Mouse (Mus musculus): ENCODE measurements around the gene Rela. TPM values are rescaled to one million over a fixed set of nuclear protein-coding genes. Genes with fewer than 3 reads are reported as not detected.

The Rela gene
- polyA plus RNA-seq, 1 experiment = 119 TPM

- peak within 1 kb of the TSS; percentile 98 for H3K4me3 ChIP-seq (replicated peaks)
- H3K4me1 ChIP-seq = peaks cover 82% of the 10 kb centered on the region
- TF ChIP-seq FLI1 (IDR thresholded peaks at IDR 0.05; ENCODE audit: low read length) (no peak), GATA1 (IDR thresholded peaks at IDR 0.05; ENCODE audit: borderline replicate concordance, low read length) (no peak)
- H3K9me3 ChIP-seq = no peaks in the 10 kb centered on the region
- peaks cover 77% of the 10 kb centered on the region for H3K36me3 ChIP-seq (replicated peaks; ENCODE audit: low read length)
- H3K27me3 ChIP-seq (replicated peaks) = no peaks in the 10 kb centered on the region
Measured at GRCm38 (mm10) chr19:5662981-5663913, 26.0 kb downstream of the Rela start, which contains the start of gene Sipa1. TSS of gene Sipa1 (minus strand) at chr19:5663707.

- Histone ChIP-seq H3K4me1 (peaks cover 81% of the 10 kb centered on the region), H3K9me3 (no peaks in the 10 kb centered on the region), H3K4me3 (replicated peaks) (no peak overlapping the region), H3K36me3 (replicated peaks; ENCODE audit: low read length) (peaks cover 78% of the 10 kb centered on the region), H3K27me3 (replicated peaks) (no peaks in the 10 kb centered on the region)
- TF ChIP-seq GATA1 (IDR thresholded peaks at IDR 0.05; ENCODE audit: borderline replicate concordance, low read length) (no peak), FLI1 (IDR thresholded peaks at IDR 0.05; ENCODE audit: low read length) (no peak)
Measured at GRCm38 (mm10) chr19:5664669-5665257, 27.5 kb downstream of the Rela start.

GRCm38 (mm10) chr19:5665465-5665864 lies 28.2 kb downstream of the Rela start:
- no peaks in the 10 kb centered on the region for H3K9me3 ChIP-seq
- no peaks in the 10 kb centered on the region for H3K27me3 ChIP-seq (replicated peaks)
- peak overlapping the region; percentile 79 for H3K4me3 ChIP-seq (replicated peaks)
- H3K36me3 ChIP-seq (replicated peaks; ENCODE audit: low read length) = peaks cover 78% of the 10 kb centered on the region
- no peak for TF ChIP-seq FLI1 (IDR thresholded peaks at IDR 0.05; ENCODE audit: low read length)
- TF ChIP-seq GATA1 (IDR thresholded peaks at IDR 0.05; ENCODE audit: borderline replicate concordance, low read length) = no peak
- peaks cover 74% of the 10 kb centered on the region for H3K4me1 ChIP-seq

GRCm38 (mm10) chr19:5666386-5666785 lies 29.1 kb downstream of the Rela start:
- no peak for TF ChIP-seq GATA1 (IDR thresholded peaks at IDR 0.05; ENCODE audit: borderline replicate concordance, low read length)
- no peak for TF ChIP-seq FLI1 (IDR thresholded peaks at IDR 0.05; ENCODE audit: low read length)
- peak overlapping the region; percentile 15 for H3K4me3 ChIP-seq (replicated peaks)
- no peaks in the 10 kb centered on the region for H3K9me3 ChIP-seq
- H3K36me3 ChIP-seq (replicated peaks; ENCODE audit: low read length) = peaks cover 80% of the 10 kb centered on the region
- H3K27me3 ChIP-seq (replicated peaks) = no peaks in the 10 kb centered on the region
- H3K4me1 ChIP-seq = peaks cover 66% of the 10 kb centered on the region

- H3K27me3 ChIP-seq (replicated peaks) = no peaks in the 10 kb centered on the region
- H3K36me3 ChIP-seq (replicated peaks; ENCODE audit: low read length) = peaks cover 91% of the 10 kb centered on the region
- H3K4me3 ChIP-seq (replicated peaks) = no peak overlapping the region
- H3K9me3 ChIP-seq = no peaks in the 10 kb centered on the region
- TF ChIP-seq GATA1 (IDR thresholded peaks at IDR 0.05; ENCODE audit: borderline replicate concordance, low read length) (no peak), FLI1 (IDR thresholded peaks at IDR 0.05; ENCODE audit: low read length) (no peak)
- peaks cover 52% of the 10 kb centered on the region for H3K4me1 ChIP-seq
Measured at GRCm38 (mm10) chr19:5668372-5668771, 31.1 kb downstream of the Rela start.

GRCm38 (mm10) chr19:5680432-5680831 lies 43.1 kb downstream of the Rela start:
- H3K27me3 ChIP-seq (replicated peaks) = no peaks in the 10 kb centered on the region
- no peaks in the 10 kb centered on the region for H3K9me3 ChIP-seq
- H3K4me1 ChIP-seq = peaks cover 28% of the 10 kb centered on the region
- H3K36me3 ChIP-seq (replicated peaks; ENCODE audit: low read length) = peaks cover 95% of the 10 kb centered on the region
- H3K4me3 ChIP-seq (replicated peaks) = no peak overlapping the region
- TF ChIP-seq GATA1 (IDR thresholded peaks at IDR 0.05; ENCODE audit: borderline replicate concordance, low read length) = no peak
- TF ChIP-seq FLI1 (IDR thresholded peaks at IDR 0.05; ENCODE audit: low read length) = no peak

GRCm38 (mm10) chr19:5684236-5684635 lies 47.0 kb downstream of the Rela start:
- peaks cover 36% of the 10 kb centered on the region for H3K4me1 ChIP-seq
- no peaks in the 10 kb centered on the region for H3K9me3 ChIP-seq
- no peaks in the 10 kb centered on the region for H3K27me3 ChIP-seq (replicated peaks)
- no peak overlapping the region for H3K4me3 ChIP-seq (replicated peaks)
- peaks cover 80% of the 10 kb centered on the region for H3K36me3 ChIP-seq (replicated peaks; ENCODE audit: low read length)
- TF ChIP-seq FLI1 (IDR thresholded peaks at IDR 0.05; ENCODE audit: low read length) (no peak), GATA1 (IDR thresholded peaks at IDR 0.05; ENCODE audit: borderline replicate concordance, low read length) (no peak)

- Histone ChIP-seq H3K27me3 (replicated peaks) (no peaks in the 10 kb centered on the region), H3K36me3 (replicated peaks; ENCODE audit: low read length) (peaks cover 73% of the 10 kb centered on the region), H3K4me3 (replicated peaks) (no peak overlapping the region), H3K4me1 (peaks cover 33% of the 10 kb centered on the region), H3K9me3 (no peaks in the 10 kb centered on the region)
- no peak for TF ChIP-seq GATA1 (IDR thresholded peaks at IDR 0.05; ENCODE audit: borderline replicate concordance, low read length)
- no peak for TF ChIP-seq FLI1 (IDR thresholded peaks at IDR 0.05; ENCODE audit: low read length)
Measured at GRCm38 (mm10) chr19:5684985-5685384, 47.7 kb downstream of the Rela start.

GRCm38 (mm10) chr19:5685431-5685830 lies 48.1 kb downstream of the Rela start:
- no peaks in the 10 kb centered on the region for H3K27me3 ChIP-seq (replicated peaks)
- peaks cover 70% of the 10 kb centered on the region for H3K36me3 ChIP-seq (replicated peaks; ENCODE audit: low read length)
- no peak for TF ChIP-seq GATA1 (IDR thresholded peaks at IDR 0.05; ENCODE audit: borderline replicate concordance, low read length)
- TF ChIP-seq FLI1 (IDR thresholded peaks at IDR 0.05; ENCODE audit: low read length) = no peak
- H3K4me3 ChIP-seq (replicated peaks) = no peak overlapping the region
- H3K9me3 ChIP-seq = no peaks in the 10 kb centered on the region
- peaks cover 33% of the 10 kb centered on the region for H3K4me1 ChIP-seq

GRCm38 (mm10) chr19:5685861-5686260 lies 48.6 kb downstream of the Rela start:
- peaks cover 70% of the 10 kb centered on the region for H3K36me3 ChIP-seq (replicated peaks; ENCODE audit: low read length)
- peaks cover 33% of the 10 kb centered on the region for H3K4me1 ChIP-seq
- TF ChIP-seq GATA1 (IDR thresholded peaks at IDR 0.05; ENCODE audit: borderline replicate concordance, low read length) = no peak
- TF ChIP-seq FLI1 (IDR thresholded peaks at IDR 0.05; ENCODE audit: low read length) = no peak
- no peaks in the 10 kb centered on the region for H3K27me3 ChIP-seq (replicated peaks)
- H3K9me3 ChIP-seq = no peaks in the 10 kb centered on the region
- no peak overlapping the region for H3K4me3 ChIP-seq (replicated peaks)
